Mouse (Mus musculus): ENCODE results near the gene Rabgap1l.
"Not testable (repeated sequence)": the region's sequence is repeated elsewhere in the genome, so short reads cannot be mapped to it uniquely, and the experiment has no call there.

The Rabgap1l gene

GRCm38 (mm10) chr1:160693094-160693447 is 99.9 kb downstream of the Rabgap1l start:
- no peak for DNase-seq (ENCODE audit: low spot score in 2 of 2)

DNA sequence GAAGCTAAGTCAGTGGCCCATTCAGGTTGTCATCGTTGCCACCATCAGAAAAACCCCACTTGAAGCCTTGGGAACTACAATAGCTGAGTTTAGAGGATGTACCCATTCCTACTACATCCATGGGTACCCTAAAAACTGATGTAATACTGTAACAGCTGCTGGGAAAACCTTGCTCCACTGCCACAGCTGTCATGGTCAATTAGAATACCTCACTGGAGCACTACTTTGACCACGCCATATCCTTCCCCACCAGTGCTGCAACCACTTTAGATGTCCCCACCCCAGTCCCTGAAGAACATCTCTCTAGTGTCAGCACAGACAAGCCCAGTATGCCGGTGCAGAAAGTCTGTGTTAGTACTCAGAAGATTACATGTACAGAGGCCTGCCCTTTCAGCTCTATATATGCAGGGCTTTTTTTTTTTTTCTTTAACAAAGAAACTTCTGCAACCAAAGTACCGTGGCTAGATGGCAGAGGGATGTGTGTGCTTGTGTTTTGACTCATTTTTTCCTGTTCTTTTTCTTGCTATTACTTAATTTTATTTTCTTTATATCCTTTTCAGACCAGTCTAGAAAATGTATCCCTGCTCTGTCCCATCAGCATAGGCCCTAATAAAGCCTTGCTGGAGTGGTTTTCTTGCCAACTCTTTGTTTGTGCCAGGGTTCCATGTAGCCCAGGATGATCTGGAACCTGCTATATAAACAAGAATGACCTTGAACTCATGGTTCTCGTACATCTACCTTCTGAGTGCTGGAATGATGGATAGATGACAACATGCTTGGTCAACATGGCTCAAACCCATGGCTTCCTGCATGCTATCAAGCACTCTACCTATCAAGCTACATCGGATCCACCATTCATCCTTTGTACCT is 100.6 kb downstream of the Rabgap1l start:
- no peak for DNase-seq (ENCODE audit: low spot score in 2 of 2)

DNA sequence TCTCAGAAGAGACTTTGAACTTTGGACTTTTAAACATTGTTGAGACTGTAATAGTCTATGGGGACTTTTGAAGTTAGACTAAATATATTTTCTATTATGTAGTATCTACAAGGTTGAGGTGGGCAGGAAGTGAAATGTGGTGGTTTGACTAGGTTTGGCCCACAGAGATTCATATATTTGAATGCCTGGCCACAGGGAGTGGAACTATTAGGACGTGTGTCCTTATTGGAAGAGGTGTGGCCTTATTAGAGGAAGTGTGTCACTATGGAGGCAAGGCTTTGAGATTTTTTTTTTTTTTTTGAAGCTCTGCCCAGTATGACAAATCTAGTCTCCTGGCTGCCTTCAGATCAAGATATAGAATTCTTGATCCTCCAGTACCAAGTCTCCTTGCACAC is 101.8 kb downstream of the Rabgap1l start:
- no peak for DNase-seq (ENCODE audit: low spot score in 2 of 2)

DNA sequence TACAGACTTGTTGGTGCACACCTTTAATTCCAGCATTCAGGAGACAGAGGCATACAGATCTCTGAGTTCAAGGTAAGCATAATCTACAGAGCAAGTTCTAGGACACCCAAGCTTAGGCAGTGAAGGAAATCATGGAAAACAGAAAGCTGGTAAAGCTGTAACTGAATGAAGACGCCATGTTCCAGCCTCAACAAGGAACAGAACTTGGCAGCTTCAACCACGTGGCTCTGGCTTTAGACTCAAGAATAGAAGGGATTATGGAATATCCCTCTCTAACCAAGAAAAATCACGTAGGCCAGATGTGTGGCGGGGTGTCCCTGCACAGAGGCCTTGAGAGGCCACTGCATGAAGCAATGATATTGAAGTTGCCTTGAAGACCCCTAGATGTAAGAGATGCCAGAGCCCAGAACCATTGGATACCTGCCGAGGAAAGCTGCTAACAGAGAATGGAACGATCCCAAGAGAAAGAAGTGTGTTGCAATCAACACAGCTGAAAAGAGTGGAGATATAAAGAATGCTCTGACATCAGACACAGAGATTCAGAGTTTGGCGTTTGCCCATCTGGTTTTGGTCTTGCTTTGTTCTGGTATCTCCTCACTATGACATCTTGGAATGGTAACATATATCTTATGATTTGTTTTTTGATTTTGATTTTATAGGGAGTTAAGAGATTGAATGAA is 102.4 kb downstream of the Rabgap1l start:
- no peak for DNase-seq (ENCODE audit: low spot score in 2 of 2)

DNA sequence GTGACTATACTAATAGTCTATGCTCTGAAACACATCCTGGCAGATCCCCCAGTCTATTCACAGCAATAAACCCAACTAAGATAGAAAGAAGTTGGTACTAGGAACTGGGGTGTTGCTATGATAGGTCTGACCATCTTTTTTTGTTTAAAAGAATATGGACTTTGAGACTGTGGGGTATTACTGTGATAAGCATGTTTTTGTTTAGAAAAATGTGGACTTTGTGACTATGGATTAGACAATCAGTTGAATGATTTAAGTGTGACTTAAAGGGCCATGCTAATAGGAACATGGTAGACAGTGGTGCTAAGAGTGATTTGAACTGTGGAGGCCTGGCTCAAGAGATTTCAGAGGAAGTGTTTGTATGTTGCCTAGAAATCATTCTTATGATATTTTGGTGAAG is 103.5 kb downstream of the Rabgap1l start:
- no peak for DNase-seq (ENCODE audit: low spot score in 2 of 2)

- DNase-seq (ENCODE audit: low spot score in 2 of 2), result no peak
Observed at GRCm38 (mm10) chr1:160684251-160684650, 108.8 kb downstream of the Rabgap1l start.

DNA sequence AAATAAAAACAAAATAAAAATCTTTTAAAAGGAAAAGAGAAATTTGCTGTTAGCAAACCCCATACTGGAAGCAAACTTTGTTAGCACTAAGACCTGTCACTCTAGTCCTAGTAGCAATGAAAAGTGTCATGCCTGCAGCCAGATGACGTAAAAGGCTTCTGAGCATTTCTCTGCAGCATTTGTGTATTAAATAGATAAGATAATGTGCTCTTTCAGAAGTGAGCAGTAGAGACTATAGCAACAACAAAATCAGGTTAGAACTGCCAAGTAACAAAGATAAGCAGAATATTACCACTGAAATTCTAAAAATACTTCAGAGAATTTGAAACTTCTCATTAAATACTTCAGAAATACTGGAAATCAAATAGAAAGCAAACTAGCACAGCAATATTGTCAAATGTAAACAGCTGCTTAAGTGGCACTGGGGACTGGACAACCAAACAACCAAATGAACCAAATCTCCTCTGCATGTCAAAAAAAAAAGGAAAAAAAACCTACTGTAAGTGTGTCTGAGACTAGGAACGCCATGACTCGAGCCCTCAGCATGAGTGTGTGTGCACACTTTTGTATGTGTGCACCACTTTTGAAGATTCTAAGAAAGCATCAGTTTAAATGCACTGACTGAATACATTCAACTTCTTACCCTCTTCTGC is 111.5 kb downstream of the Rabgap1l start:
- DNase-seq (ENCODE audit: low spot score in 2 of 2), result no peak

- DNase-seq (ENCODE audit: low spot score in 2 of 2), result no peak
Observed at GRCm38 (mm10) chr1:160674763-160675162, 118.2 kb downstream of the Rabgap1l start.

GRCm38 (mm10) chr1:160672088-160672814 is 120.8 kb downstream of the Rabgap1l start:
- no peak for DNase-seq (ENCODE audit: low spot score in 2 of 2)

DNA sequence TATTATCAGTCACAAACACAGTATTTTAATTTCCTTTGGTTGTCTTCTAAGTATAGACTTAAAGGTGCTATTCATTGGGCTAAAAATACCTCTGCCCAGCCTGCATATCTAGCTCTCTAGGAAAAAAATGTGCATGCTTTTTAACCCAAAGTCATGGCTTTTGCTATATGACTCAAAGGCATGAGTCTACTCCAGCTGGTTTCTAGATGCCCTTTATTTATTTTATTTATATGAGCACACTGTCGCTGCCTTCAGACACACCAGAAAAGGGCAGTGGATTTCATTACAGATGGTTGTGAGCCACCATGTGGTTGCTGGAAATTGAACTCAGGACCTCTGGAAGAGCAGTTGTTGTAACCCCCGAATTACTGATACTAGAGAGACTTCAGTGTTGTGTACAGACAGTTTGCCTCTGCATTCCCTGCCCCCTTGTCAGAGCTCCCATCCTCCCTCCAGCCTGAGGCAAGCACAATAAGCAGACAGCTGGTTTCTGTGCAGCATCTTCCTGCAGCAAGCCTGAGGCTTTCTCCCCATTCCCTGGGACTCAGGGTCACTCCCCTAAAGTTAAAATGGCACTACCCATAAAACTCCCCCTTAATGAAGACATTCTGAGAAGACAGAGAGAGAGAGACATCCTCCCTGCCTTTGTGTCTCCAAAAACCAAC is 137.1 kb downstream of the Rabgap1l start:
- no peak for DNase-seq (ENCODE audit: low spot score in 2 of 2)

- no peak for DNase-seq (ENCODE audit: low spot score in 2 of 2)
Observed at GRCm38 (mm10) chr1:160651691-160652090, 141.3 kb downstream of the Rabgap1l start.

- DNase-seq (ENCODE audit: low spot score in 2 of 2), result no peak
Observed at GRCm38 (mm10) chr1:160645416-160645815, 147.6 kb downstream of the Rabgap1l start.

DNA sequence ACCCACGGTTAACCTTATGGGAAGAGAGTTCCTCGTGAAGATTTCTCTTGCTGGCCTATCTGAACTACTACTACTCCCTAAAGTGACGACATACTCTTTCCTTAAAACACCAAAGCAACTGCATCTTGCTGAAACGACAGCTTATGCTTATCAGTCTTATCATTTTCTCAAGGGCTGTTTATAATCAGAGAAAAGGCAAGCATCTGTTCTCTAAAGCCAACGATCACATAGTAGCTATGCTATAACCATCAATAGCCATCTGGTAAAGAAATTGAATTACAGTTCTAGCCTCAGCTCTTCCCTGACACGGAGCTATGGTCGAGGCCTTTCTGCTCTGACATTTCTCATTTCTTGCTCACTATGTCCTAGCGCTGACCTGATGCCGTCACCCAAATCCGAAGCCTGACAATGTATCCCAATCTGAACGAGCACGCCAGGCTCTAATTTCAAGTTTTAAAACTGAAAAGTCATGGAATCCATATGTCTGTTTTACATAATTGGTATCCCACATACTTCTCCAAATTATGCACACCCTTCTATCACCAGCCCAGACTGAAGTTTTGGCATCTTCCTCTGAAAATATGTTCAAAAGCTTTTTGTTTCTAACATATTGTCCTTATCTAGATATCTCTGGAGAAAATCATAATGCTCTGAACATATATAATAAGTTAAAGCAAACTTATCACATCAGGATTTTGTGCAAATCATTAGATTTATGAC is 164.6 kb downstream of the Rabgap1l start:
- no peak for DNase-seq (ENCODE audit: low spot score in 2 of 2)

GRCm38 (mm10) chr1:160624354-160625120 is 168.5 kb downstream of the Rabgap1l start:
- not testable (repeated sequence) for DNase-seq (ENCODE audit: low spot score in 2 of 2)

GRCm38 (mm10) chr1:160618201-160618600 is 174.8 kb downstream of the Rabgap1l start:
- no peak for DNase-seq (ENCODE audit: low spot score in 2 of 2)

DNA sequence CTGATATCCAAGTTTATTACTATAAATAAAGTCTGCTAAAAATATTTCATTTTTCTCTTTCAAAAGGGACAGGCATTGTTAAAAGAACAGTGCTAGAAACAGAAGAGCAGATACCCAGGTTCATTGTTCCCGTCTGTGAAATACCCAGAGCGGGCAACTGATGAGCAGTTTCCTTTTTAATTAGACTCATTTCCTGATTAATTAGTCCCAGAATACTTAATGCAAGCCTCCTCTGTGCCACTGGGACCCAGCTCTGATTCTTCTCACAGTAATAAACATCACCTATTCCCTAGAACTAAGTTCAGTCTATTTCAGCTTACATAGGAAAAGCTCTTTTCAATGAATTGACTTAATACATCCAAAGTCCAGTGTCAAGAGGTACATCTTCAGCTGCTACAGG is 186.6 kb downstream of the Rabgap1l start:
- no peak for DNase-seq (ENCODE audit: low spot score in 2 of 2)

DNA sequence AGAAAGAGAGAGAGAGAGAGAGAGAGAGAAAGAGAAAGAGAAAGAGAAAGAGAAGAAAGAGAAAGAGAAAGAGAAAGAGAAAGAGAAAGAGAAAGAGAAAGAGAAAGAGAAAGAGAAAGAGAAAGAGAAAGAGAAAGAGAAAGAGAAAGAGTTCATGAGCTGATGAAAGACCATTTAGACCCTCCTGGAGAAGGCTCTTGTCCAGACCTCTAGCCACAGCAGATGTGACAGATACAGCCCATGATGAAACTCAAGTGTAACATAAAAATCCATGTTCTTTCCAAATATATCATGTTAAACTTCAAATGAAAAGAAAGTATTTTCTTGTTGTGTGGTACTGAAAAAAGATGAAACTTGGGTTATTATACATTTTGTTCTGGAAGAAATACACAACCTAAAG is 189.7 kb downstream of the Rabgap1l start:
- not testable (repeated sequence) for DNase-seq (ENCODE audit: low spot score in 2 of 2)

DNA sequence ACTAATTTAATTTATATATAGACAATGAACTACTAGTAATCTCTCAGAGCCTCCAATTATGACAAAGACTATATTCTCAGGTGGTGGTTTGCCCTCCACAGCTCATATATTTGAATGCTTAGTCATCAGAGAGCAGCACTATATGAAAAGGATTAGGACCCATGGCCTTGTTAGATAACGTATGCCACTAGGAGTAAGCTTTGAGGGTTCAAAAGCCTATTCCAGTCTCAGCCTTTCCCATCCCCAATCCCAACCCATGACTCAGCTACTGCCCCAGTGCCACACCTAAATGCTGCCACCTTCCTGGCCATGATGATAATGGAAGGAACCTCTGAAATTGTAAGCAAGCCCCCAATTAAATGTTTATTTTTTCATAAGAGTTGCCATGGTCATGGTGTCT is 195.6 kb downstream of the Rabgap1l start:
- DNase-seq (ENCODE audit: low spot score in 2 of 2), result no peak

DNA sequence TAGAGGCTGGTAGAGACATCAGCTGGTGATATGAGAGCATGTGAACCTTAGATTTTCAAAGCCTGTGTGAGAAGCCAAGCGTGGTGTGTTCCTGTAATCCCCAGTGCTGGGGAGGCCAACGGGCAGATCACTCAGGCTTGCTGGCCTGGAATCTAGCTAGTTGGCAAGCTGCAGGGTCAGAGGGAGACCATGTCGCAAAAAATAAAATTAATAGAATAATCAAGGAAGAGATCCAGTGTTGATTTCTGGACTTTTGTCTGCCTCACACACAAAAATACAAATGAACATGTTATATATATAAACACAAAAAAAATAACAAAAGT is 196.1 kb downstream of the Rabgap1l start:
- no peak for DNase-seq (ENCODE audit: low spot score in 2 of 2)

- DNase-seq (ENCODE audit: low spot score in 2 of 2), result no peak
Observed at GRCm38 (mm10) chr1:160596252-160596947, 196.6 kb downstream of the Rabgap1l start.

Measured in thymus, postnatal 10 days (tissue).